Mouse (Mus musculus): ENCODE results near the gene Itgb3bp.

DNA sequence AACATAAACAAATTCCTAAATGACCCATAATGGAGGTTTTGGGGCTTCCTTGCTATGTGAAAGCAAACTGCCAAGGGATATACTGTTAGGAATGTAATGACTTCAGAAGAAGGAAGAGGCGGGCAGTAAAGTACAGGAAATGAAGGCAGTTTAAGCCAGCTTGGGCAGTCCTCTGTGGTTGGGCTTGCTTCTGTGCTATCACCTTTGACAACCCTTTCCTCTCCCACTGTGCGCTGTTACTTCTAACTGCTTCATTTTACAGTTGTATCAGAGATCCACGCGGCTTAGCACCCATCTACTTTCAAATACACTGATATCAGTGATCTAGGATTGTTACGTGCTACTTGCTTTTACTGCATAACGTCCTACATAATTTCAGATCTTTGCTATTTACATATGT is 137.2 kb downstream of the Itgb3bp start:
- TF ChIP-seq CTCF (IDR thresholded peaks at IDR 0.05; ENCODE audit: low read depth) (no peak), EP300 (IDR thresholded peaks at IDR 0.05; ENCODE audit: low read depth) (no peak)
